Mouse (Mus musculus) embryonic facial prominence, embryonic 13.5 days (tissue): ENCODE results near the gene Mta1. TPM values are rescaled to one million over a fixed set of nuclear protein-coding genes. Genes with fewer than 3 reads are reported as not detected.

Source experiments
- ATAC-seq: fragments of 200-750 bp; cut with Nextera tagmentation; 2 replicates; pipeline ENCODE4 v1.8.0; 2017; ENCODE audit warnings: low read depth; ENCODE audit not compliant: insufficient number of reproducible peaks, insufficient read depth, low FRiP score, low TSS enrichment
- H3K27ac ChIP-seq: fragments of 300-500 bp; sonication (generic); 2 replicates; pipeline ENCODE4 v1.5.1; 2015; ENCODE audit warnings: moderate library complexity, mild to moderate bottlenecking, inconsistent platforms
- H3K27me3 ChIP-seq: fragments of 300-500 bp; sonication (generic); 2 replicates; pipeline ENCODE4 v1.6.1; 2015; ENCODE audit warnings: mild to moderate bottlenecking, inconsistent platforms
- H3K36me3 ChIP-seq: fragments of 300-500 bp; sonication (generic); 2 replicates; pipeline ENCODE4 v1.6.1; 2015; ENCODE audit warnings: mild to moderate bottlenecking, inconsistent platforms
- H3K4me1 ChIP-seq: fragments of 300-500 bp; sonication (generic); 2 replicates; pipeline ENCODE4 v1.6.1; 2015; ENCODE audit warnings: inconsistent platforms
- H3K4me2 ChIP-seq: fragments of 300-500 bp; sonication (generic); 2 replicates; pipeline ENCODE4 v1.6.1; 2015; ENCODE audit warnings: moderate library complexity, mild to moderate bottlenecking, inconsistent platforms
- H3K4me3 ChIP-seq: fragments of 300-500 bp; sonication (generic); 2 replicates; pipeline ENCODE4 v1.5.1; 2015; ENCODE audit warnings: mild to moderate bottlenecking, inconsistent platforms
- H3K9ac ChIP-seq: fragments of 300-500 bp; sonication (generic); 2 replicates; pipeline ENCODE4 v1.6.1; 2015; ENCODE audit warnings: mild to moderate bottlenecking, inconsistent platforms
- H3K9me3 ChIP-seq: fragments of 300-500 bp; sonication (generic); 2 replicates; pipeline ENCODE4 v1.6.1; 2016; ENCODE audit warnings: inconsistent platforms
- WGBS: fragments of 180-500 bp; shearing (Covaris S2); methylation state at CpG from one replicate; pipeline ENCODE4 v1.1.7; 2015; ENCODE audit warnings: mixed read lengths; 5-methylcytosine and 5-hydroxymethylcytosine counted together
- polyA plus RNA-seq: library from polyadenylated mRNA; unstranded; fragments of >200 nt; fragmentation: Nextera tagmentation; extraction: Ambion mirVana; gene quantifications from 2 replicates; pipeline ENCODE4 v1.2.1, GENCODE M21; 2015

Gene Mta1
- polyA plus RNA-seq, 1 experiment from 2014 or later: 18.6 TPM

- Histone ChIP-seq H3K9ac (peak overlapping the region; percentile 99), H3K4me2 (peak overlapping the region; percentile 93), H3K27ac (no peak overlapping the region; the same call in 1 of the 2 replicates), H3K27me3 (no peaks in the 10 kb centered on the region), H3K4me3 (peak overlapping the region; percentile 98), H3K9me3 (no peaks in the 10 kb centered on the region), H3K36me3 (peaks cover 24% of the 10 kb centered on the region), H3K4me1 (peaks cover 42% of the 10 kb centered on the region)
- WGBS: 20% methylated on average over 6 of the region's 6 CpGs
- no peak for ATAC-seq
Measured at GRCm38 (mm10) chr12:113099470-113100237, 1.6 kb downstream of the Mta1 start.

DNA sequence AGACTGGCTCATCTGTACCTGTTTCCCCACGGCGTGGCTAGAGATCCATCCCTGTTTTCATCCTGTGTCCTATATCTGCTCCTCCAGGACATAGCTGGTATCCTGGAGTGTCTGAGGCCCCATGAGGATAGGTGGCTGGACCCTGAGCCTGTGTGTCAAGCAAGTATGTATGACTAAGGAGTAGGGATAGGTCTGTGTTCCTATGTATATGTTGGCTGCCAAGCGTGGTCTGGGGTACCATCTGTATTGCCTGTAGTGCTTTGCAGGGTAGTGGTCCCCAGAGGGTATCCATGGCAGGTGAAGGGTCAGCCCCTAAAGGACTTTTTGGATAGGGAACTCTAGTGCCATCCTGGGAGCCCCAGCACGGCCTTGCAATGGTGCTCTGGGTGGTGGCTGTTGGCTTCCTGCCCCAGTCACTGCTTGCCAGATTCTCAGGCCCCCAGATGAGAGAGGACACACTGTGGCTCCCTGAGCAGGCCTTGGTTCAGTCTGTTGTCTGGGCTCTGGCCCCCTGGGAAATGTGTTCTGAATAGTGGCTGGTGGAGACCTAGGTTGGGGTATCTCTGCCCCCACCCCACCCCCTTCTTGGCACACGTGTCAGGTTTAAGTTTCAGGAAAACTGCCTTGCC lies 2.5 kb downstream of the Mta1 start:
- Histone ChIP-seq H3K9ac (peak overlapping the region; percentile 1; the same call in 1 of the 2 replicates), H3K27ac (no peak overlapping the region), H3K4me1 (peaks cover 42% of the 10 kb centered on the region), H3K9me3 (peaks cover under 1% of the 10 kb centered on the region; the same call in 1 of the 2 replicates), H3K36me3 (peaks cover 28% of the 10 kb centered on the region), H3K4me3 (no peak overlapping the region), H3K4me2 (peak overlapping the region; percentile 93; the same call in 1 of the 2 replicates), H3K27me3 (no peaks in the 10 kb centered on the region)
- ATAC-seq: no peak
- 77% methylated on average over 5 of the region's 5 CpGs for WGBS

DNA sequence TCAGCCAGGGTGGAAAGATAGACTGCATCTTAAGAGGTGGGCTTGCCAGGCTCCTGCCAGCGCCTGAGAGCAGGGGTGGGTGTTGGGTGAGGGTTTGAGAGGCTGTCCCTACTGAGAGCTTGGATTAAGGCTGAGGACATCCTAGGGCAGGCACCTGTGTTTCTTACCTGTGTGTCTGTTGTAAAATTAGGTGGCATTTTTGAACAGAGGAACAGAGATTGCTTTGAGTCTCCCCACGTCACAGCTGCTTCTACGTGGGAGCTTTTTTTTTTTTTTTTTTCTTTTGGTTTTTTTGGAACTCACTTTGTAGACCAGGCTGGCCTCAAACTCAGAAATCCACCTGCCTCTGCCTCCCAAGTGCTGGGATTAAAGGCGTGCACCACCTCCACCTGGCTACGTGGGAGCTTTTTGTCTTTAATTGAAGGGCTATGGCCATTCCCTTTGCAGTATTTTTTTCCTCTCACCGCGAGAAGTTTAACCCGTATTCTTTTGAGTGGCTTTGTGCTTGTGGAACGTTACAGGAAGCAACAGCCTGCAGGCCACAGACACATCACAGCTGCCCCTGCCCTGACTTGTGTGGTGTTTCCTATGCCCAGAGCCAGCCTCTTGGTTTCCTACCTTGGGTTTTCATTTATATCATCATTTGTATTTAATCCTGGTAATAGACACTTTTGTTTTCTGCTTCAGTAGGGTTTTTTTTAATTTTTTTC lies 3.3 kb downstream of the Mta1 start:
- Histone ChIP-seq H3K9me3 (peaks cover 4% of the 10 kb centered on the region; the same call in 1 of the 2 replicates), H3K9ac (peak overlapping the region; percentile 1; the same call in 1 of the 2 replicates), H3K4me1 (peaks cover 42% of the 10 kb centered on the region), H3K27ac (no peak overlapping the region), H3K4me3 (no peak overlapping the region), H3K4me2 (no peak overlapping the region), H3K27me3 (no peaks in the 10 kb centered on the region), H3K36me3 (peaks cover 37% of the 10 kb centered on the region)
- 80% methylated on average over 9 of the region's 9 CpGs for WGBS
- no peak for ATAC-seq

- no peak overlapping the region for H3K9ac ChIP-seq
- H3K36me3 ChIP-seq: peaks cover 39% of the 10 kb centered on the region
- no peak overlapping the region for H3K4me2 ChIP-seq
- H3K4me3 ChIP-seq: no peak overlapping the region
- ATAC-seq: no peak
- no peak overlapping the region for H3K27ac ChIP-seq
- H3K9me3 ChIP-seq: peaks cover 4% of the 10 kb centered on the region; the same call in 1 of the 2 replicates
- peaks cover 41% of the 10 kb centered on the region for H3K4me1 ChIP-seq
- H3K27me3 ChIP-seq: no peaks in the 10 kb centered on the region
- WGBS: 61% methylated on average over 6 of the region's 6 CpGs
Measured at GRCm38 (mm10) chr12:113102461-113102860, 4.4 kb downstream of the Mta1 start.

- Histone ChIP-seq H3K9me3 (peaks cover 4% of the 10 kb centered on the region; the same call in 1 of the 2 replicates), H3K9ac (no peak overlapping the region), H3K27ac (no peak overlapping the region), H3K36me3 (peaks cover 43% of the 10 kb centered on the region), H3K4me3 (no peak overlapping the region), H3K27me3 (no peaks in the 10 kb centered on the region), H3K4me1 (peaks cover 37% of the 10 kb centered on the region), H3K4me2 (no peak overlapping the region)
- no peak for ATAC-seq
- 86% methylated on average over 8 of the region's 8 CpGs for WGBS
Measured at GRCm38 (mm10) chr12:113103846-113104451, 5.9 kb downstream of the Mta1 start.

GRCm38 (mm10) chr12:113106386-113106785 lies 8.3 kb downstream of the Mta1 start:
- H3K4me1 ChIP-seq: peaks cover 18% of the 10 kb centered on the region; the same call in 1 of the 2 replicates
- peaks cover 42% of the 10 kb centered on the region for H3K36me3 ChIP-seq
- peaks cover 4% of the 10 kb centered on the region; the same call in 1 of the 2 replicates for H3K9me3 ChIP-seq
- ATAC-seq: no peak
- H3K27me3 ChIP-seq: no peaks in the 10 kb centered on the region
- WGBS: 85% methylated on average over 6 of the region's 6 CpGs
- H3K27ac ChIP-seq: no peak overlapping the region
- H3K4me3 ChIP-seq: no peak overlapping the region
- H3K4me2 ChIP-seq: no peak overlapping the region
- H3K9ac ChIP-seq: no peak overlapping the region

GRCm38 (mm10) chr12:113107431-113108124 lies 9.5 kb downstream of the Mta1 start:
- H3K9me3 ChIP-seq: peaks cover 4% of the 10 kb centered on the region; the same call in 1 of the 2 replicates
- peaks cover 44% of the 10 kb centered on the region for H3K36me3 ChIP-seq
- no peaks in the 10 kb centered on the region for H3K27me3 ChIP-seq
- no peak overlapping the region for H3K27ac ChIP-seq
- no peak overlapping the region for H3K9ac ChIP-seq
- H3K4me3 ChIP-seq: no peak overlapping the region
- H3K4me2 ChIP-seq: no peak overlapping the region
- ATAC-seq: no peak
- WGBS: 85% methylated on average over 4 of the region's 4 CpGs
- peaks cover 10% of the 10 kb centered on the region; the same call in 1 of the 2 replicates for H3K4me1 ChIP-seq

GRCm38 (mm10) chr12:113108528-113109283 lies 10.6 kb downstream of the Mta1 start:
- WGBS: 83% methylated on average over 17 of the region's 17 CpGs
- no peak overlapping the region for H3K27ac ChIP-seq
- 0 out of 2 replicates have a peak, but pooled peaks cover 8% of the 10 kb centered on the region for H3K4me1 ChIP-seq
- H3K4me2 ChIP-seq: no peak overlapping the region
- H3K9ac ChIP-seq: no peak overlapping the region
- ATAC-seq: 0 out of 2 replicates have a peak, but pooled peaks have one; percentile 11
- no peaks in the 10 kb centered on the region for H3K27me3 ChIP-seq
- H3K4me3 ChIP-seq: no peak overlapping the region
- H3K9me3 ChIP-seq: peaks cover 4% of the 10 kb centered on the region; the same call in 1 of the 2 replicates
- peaks cover 44% of the 10 kb centered on the region for H3K36me3 ChIP-seq

DNA sequence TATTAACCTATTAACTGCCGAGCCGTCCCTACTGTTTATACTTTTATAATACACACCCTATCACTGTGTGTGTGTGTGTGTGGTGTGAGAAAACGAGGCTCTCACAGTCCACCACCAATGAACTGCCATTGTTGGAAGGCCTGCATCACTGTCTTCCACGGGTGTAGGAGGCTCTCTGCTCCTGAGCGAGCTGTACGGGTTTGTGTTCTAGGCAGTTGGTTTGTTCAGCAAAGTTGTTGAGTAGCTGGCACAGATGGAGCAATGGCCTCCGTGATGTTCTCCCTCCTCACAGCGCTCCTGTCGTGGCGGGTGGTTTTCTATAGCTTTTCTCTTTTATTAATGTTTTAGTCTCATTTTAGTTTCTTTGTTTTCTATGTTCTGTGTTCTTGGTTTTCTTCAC lies 11.7 kb downstream of the Mta1 start:
- WGBS: 85% methylated on average over 10 of the region's 10 CpGs

DNA sequence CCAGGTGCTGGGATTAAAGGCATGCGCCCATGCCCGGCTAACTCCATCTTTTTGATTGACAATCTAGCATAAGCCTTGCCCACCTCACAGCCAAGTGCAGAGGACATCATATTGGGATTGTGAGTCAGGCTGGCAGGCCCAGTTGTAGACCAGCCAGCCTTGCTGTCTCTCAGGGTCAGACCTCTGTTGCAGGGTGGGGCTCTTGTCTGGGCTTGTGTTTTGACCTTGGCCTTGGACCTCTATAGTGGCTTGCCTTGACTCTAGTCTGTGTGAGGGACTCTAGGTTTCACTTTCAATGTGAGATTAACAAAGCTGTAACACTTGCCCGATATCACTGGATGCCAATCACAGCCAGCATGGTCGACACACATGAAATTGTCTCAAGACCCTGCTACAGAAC lies 16.1 kb downstream of the Mta1 start:
- ATAC-seq: no peak
- Histone ChIP-seq H3K27me3 (no peaks in the 10 kb centered on the region), H3K4me1 (0 out of 2 replicates have a peak, but pooled peaks cover 1% of the 10 kb centered on the region), H3K27ac (no peak overlapping the region), H3K9me3 (no peaks in the 10 kb centered on the region), H3K36me3 (peaks cover 68% of the 10 kb centered on the region), H3K9ac (no peak overlapping the region), H3K4me2 (no peak overlapping the region), H3K4me3 (no peak overlapping the region)
- WGBS: 91% methylated on average over 4 of the region's 4 CpGs

More for the DNA sequence above, 11.7 kb downstream of the Mta1 start:
- Histone ChIP-seq H3K4me1 (0 out of 2 replicates have a peak, but pooled peaks cover 8% of the 10 kb centered on the region), H3K9me3 (peaks cover 4% of the 10 kb centered on the region; the same call in 1 of the 2 replicates), H3K4me2 (no peak overlapping the region), H3K4me3 (no peak overlapping the region), H3K9ac (no peak overlapping the region), H3K36me3 (peaks cover 49% of the 10 kb centered on the region), H3K27me3 (no peaks in the 10 kb centered on the region), H3K27ac (no peak overlapping the region)
- ATAC-seq: no peak
